Mouse (Mus musculus) C2C12 (cell line): Measurements from ENCODE around the gene Lce1e.
A peak's percentile ranks its signal among the peaks of the same experiment; 100 is the strongest.

Source experiments
- CEBPB ChIP-seq: IDR thresholded peaks from one replicate; pipeline ENCODE4 v1.6.1; 2011; ENCODE audit warnings: low read depth, mild to moderate bottlenecking, control low read depth, moderate library complexity
- CTCF ChIP-seq: IDR thresholded peaks from one replicate; pipeline ENCODE4 v1.5.1; 2011; ENCODE audit not compliant: control insufficient read depth, insufficient read depth, insufficient read length
- MYOG ChIP-seq: IDR thresholded peaks from one replicate; pipeline ENCODE4 v1.6.1; 2011; ENCODE audit not compliant: control insufficient read depth, insufficient read length; ENCODE audit errors: extremely low read depth

GRCm38 (mm10) chr3:92691688-92692087, 17.2 kb downstream of the Lce1e start:
- TF ChIP-seq CTCF = no peak
- TF ChIP-seq CEBPB = peak; percentile 59
- TF ChIP-seq MYOG = no peak
